Mouse (Mus musculus) thymus, adult 2 months (tissue): ENCODE results near the gene Mvd. TPM values are rescaled to one million over a fixed set of nuclear protein-coding genes. Genes with fewer than 3 reads are reported as not detected.

ENCODE experiments used
- DNase-seq: peaks from one replicate; pipeline ENCODE4 v3.0.0; 2021
- H3K27ac ChIP-seq: fragments of 200-500 bp; 2 replicates; pipeline ENCODE4 v1.5.1; 2012; ENCODE audit warnings: low read length, control low read depth; ENCODE audit not compliant: control insufficient read depth, insufficient read depth
- H3K27me3 ChIP-seq: fragments of 200-500 bp; 2 replicates; pipeline ENCODE4 v1.6.1; 2012; ENCODE audit warnings: mild to moderate bottlenecking, low read length, moderate library complexity, mixed read lengths; ENCODE audit not compliant: control insufficient read depth, insufficient read depth
- H3K36me3 ChIP-seq: fragments of 200-500 bp; 2 replicates; pipeline ENCODE4 v1.6.1; 2012; ENCODE audit warnings: mild to moderate bottlenecking, low read length, moderate library complexity; ENCODE audit not compliant: control insufficient read depth, insufficient read depth
- H3K4me1 ChIP-seq: fragments of 200-500 bp; replicated peaks from 2 replicates; pipeline ENCODE4 v1.6.1; 2012; ENCODE audit warnings: low read length; ENCODE audit not compliant: control insufficient read depth, insufficient read depth
- H3K4me3 ChIP-seq: fragments of 200-500 bp; 2 replicates; pipeline ENCODE4 v1.5.1; 2012; ENCODE audit warnings: mild to moderate bottlenecking, low read length, control low read depth, moderate library complexity; ENCODE audit not compliant: control insufficient read depth, insufficient read depth
- CTCF ChIP-seq: fragments of 200-500 bp; IDR thresholded peaks from 2 replicates; pipeline ENCODE4 v1.5.1; 2012; ENCODE audit warnings: mild to moderate bottlenecking, control low read depth, low read length, moderate library complexity, borderline replicate concordance; ENCODE audit not compliant: control insufficient read depth, poor library complexity, insufficient read depth; ENCODE audit errors: extremely low read depth
- POLR2A ChIP-seq: fragments of 200-500 bp; IDR thresholded peaks from 2 replicates; pipeline ENCODE4 v1.6.1; 2012; ENCODE audit warnings: mild to moderate bottlenecking, low read length, control low read depth, moderate library complexity; ENCODE audit not compliant: control insufficient read depth, poor library complexity, insufficient read depth; ENCODE audit errors: extremely low read depth
- WGBS: fragments of 180-500 bp; shearing (Covaris S2); methylation state at CpG from one replicate; pipeline ENCODE4 v1.1.7; 2018; 5-methylcytosine and 5-hydroxymethylcytosine counted together
- polyA plus RNA-seq: library from polyadenylated mRNA; depleted of rRNA; stranded (reverse); fragments of >200 nt; gene quantifications from 2 replicates; pipeline ENCODE4 v1.2.3, GENCODE M21; 2012; rRNA removed

Gene Mvd
- 25.0 and 26.2 TPM in 2 replicates for polyA plus RNA-seq

DNA sequence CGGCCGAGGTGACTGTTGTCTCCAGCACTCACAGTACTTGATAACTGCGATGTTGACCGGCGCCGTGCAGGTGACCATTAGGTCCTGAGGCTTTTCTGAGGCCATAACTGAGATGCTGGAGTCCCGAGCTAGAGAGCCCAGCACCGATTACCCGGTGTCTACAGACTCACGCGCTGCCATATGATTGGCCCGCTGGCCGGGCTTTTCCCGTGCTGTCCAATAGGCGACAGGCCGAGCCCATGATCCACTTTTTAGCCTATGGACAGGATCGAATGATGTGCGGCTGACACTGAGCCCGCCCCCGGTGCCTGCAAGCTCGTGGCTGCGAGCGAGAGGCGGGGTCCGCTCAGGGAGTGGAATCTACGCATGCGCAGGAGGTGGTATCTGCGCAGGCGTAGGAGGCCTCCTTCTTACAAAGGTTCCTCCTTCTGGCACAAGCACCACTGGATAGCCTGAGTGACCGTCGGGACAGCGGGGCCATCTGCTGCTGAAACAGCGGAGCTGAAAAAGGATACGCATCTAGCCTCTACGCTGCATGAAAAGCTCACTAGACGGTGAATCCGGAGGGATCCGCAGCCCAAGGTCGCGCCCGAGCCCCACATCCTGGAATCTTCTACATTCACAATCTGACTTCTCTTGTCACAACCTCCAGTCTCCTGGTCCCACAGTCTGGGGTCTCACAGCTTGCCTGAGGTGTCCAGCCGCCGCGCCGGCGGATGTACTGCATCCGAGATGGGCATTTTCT is at the start of gene Mvd:
TSS of gene Mvd (minus strand) at position 161 of the 745 bp plus-strand sequence.
- Histone ChIP-seq H3K27me3 (no peaks in the 10 kb centered on the region), H3K4me1 (peaks cover 26% of the 10 kb centered on the region), H3K36me3 (no peaks in the 10 kb centered on the region), H3K27ac (peak within 1 kb of the TSS; percentile 61), H3K4me3 (peak within 1 kb of the TSS; percentile 73)
- under 1% methylated on average over 47 of the region's 47 CpGs for WGBS
- peak; percentile 97 for DNase-seq
- TF ChIP-seq CTCF (0 out of 2 replicates have a peak, but pooled peaks have one; percentile 50), POLR2A (peak; percentile 78)

DNA sequence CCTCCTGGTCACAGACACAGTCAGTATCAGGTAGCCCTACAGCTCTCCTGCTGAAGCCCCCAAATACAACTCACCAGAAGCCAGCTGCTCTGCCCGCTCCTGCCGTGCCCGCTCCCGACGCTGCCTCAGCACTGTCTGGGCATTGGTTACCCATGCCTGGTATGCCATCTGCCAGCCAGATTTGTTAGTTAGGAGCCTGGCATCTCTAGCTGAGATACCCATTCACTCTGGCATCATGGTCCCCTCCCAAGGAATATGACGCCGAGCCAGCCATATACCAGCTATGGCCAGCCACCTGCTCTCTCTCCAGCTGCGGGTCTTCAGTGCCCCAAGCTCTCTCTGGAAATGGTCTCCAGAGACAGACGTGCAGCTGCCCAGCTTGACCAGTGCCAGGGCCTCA is 45.2 kb upstream of the Mvd start:
- H3K27ac ChIP-seq, result no peak overlapping the region
- H3K36me3 ChIP-seq, result peaks cover 9% of the 10 kb centered on the region; the same call in 1 of the 2 replicates
- no peaks in the 10 kb centered on the region for H3K27me3 ChIP-seq
- DNase-seq, result no peak
- TF ChIP-seq POLR2A (no peak), CTCF (no peak)
- H3K4me1 ChIP-seq, result peaks cover 5% of the 10 kb centered on the region; the same call in 1 of the 2 replicates
- 98% methylated on average over 9 of the region's 9 CpGs for WGBS
- H3K4me3 ChIP-seq, result no peak overlapping the region

DNA sequence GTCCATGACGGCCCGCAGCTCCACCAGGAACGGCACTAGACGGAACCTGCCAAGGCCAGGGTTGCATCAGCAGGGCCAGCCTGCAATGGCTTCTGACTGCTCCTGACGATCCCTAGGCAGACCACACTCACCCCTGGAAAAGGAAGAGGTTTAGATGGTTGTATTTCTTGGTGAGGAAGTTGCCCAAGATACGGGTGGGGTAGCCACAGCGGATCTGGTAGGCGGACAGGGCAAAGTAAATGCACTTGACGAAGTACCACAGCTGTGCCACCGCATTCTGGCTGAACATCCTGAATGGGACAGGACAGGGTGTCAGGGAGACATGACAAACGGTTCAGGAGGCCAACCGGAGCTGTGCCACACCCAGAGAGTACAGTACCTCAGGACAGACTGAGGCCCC is 41.6 kb upstream of the Mvd start:
- WGBS, result 72% methylated on average over 12 of the region's 12 CpGs
- TF ChIP-seq POLR2A, result no peak
- H3K36me3 ChIP-seq, result peaks cover 34% of the 10 kb centered on the region
- DNase-seq, result no peak
- H3K4me1 ChIP-seq, result no peaks in the 10 kb centered on the region
- H3K27ac ChIP-seq, result no peak overlapping the region
- H3K27me3 ChIP-seq, result no peaks in the 10 kb centered on the region
- no peak overlapping the region for H3K4me3 ChIP-seq

DNA sequence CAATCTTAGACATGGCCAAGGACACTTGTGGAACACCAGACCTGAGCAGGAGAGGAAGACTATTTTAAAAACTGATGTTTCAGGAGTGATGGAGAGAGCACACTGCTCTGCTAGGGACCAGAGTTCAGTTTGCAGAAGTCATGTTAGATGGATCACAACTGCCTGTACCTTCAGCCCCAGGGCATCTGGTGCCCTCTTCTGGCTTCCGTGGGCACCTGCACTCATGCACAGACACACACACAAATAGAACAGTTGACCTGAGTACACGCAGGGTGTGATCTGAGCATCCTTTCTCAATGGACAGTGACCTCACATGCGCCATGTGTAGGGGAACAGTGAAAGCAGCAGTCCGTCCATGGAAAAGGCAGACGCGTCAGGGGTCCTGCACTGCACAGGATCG is 40.7 kb upstream of the Mvd start:
- H3K36me3 ChIP-seq, result peaks cover 43% of the 10 kb centered on the region
- over 99% methylated on average over 7 of the region's 7 CpGs for WGBS

DNA sequence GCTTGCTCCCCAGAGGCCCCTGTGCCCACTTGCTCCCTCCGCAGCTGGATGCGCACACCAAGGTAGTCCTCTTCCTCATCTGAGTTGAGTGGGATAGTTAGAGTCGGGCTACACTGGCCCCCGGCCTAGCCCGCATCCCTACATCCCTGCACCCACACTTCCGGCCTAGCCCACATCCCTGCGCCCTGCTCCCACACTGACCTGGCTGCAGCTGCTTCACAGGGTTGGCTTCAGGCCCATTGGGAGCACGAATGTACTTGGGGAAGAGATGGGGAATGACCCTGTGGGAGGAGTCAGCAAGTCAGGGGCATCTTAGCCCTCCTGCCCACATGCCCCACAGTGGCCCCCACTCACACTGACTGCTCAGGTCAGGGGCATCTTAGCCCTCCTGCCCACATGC is 39.2 kb upstream of the Mvd start:
- TF ChIP-seq POLR2A, result no peak
- TF ChIP-seq CTCF, result no peak
- Histone ChIP-seq H3K36me3 (peaks cover 45% of the 10 kb centered on the region), H3K4me1 (no peaks in the 10 kb centered on the region), H3K4me3 (no peak overlapping the region), H3K27ac (no peak overlapping the region), H3K27me3 (no peaks in the 10 kb centered on the region)
- no peak for DNase-seq
- WGBS, result 95% methylated on average over 8 of the region's 8 CpGs

More for the DNA sequence above, 40.7 kb upstream of the Mvd start:
- no peaks in the 10 kb centered on the region for H3K4me1 ChIP-seq
- no peak overlapping the region for H3K4me3 ChIP-seq
- DNase-seq, result no peak
- H3K27me3 ChIP-seq, result no peaks in the 10 kb centered on the region
- TF ChIP-seq POLR2A, result no peak
- peak; percentile 37; the same call in 1 of the 2 replicates for TF ChIP-seq CTCF
- no peak overlapping the region for H3K27ac ChIP-seq

DNA sequence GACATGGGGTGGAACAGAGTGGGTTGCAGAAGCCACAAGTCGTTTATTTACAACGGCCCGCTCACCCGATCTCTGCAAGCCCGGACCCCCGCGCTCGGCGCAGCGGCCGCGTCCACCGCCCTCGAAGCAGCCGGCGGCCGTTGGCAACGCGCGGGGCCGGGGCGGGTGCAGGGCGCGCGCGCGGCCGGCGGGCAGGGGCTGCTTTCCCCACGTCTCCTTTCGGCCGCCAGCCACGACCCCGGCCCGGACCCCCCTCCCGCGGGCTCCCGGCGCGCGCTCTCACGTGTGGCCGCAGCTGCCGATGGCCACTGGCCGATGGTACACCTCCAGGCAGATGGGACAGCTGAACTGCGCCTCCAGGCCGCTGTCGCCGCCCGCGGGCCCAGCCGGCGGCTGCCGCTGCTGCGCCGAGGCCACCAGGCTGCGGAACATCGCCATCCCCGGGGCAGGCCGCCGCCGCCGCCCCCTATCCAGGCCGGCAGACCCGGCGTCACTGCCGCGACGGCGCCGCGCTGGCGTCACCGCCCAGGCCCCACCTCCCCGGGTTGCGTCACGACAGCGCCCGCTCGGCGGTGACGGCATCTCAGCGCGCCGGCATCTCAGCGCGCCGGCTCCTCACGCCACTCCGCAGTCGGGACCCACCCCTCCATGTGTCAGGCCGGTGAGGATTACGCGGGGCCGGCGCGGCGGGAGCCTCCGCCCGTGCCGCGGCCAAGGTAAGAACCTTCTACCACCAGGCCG is 32.5 kb upstream of the Mvd start, which contains the start of the genes Rnf166 and Ctu2:
TSS of gene Rnf166 (minus strand) at position 485 of the 741 bp plus-strand sequence.
TSS of gene Ctu2 (plus strand) at position 564 of the 741 bp plus-strand sequence.
- DNase-seq, result peak; percentile 90
- TF ChIP-seq CTCF, result 0 out of 2 replicates have a peak, but pooled peaks have one; percentile 65
- TF ChIP-seq POLR2A, result peak; percentile 91
- Histone ChIP-seq H3K36me3 (peaks cover 12% of the 10 kb centered on the region; the same call in 1 of the 2 replicates), H3K4me3 (peak within 1 kb of the TSS; percentile 97), H3K27me3 (no peaks in the 10 kb centered on the region), H3K27ac (peak within 1 kb of the TSS; percentile 94), H3K4me1 (peaks cover 25% of the 10 kb centered on the region)
- WGBS, result under 1% methylated on average over 103 of the region's 103 CpGs
